Mouse (Mus musculus) liver, embryonic 13.5 days (tissue): ENCODE measurements around the gene Bpifc. TPM values are rescaled to one million over a fixed set of nuclear protein-coding genes. Genes with fewer than 3 reads are reported as not detected.

Source experiments
- polyA plus RNA-seq: library from polyadenylated mRNA; unstranded; fragments of >200 nt; fragmentation: Nextera tagmentation; extraction: Ambion mirVana; gene quantifications from 2 replicates; pipeline ENCODE4 v1.2.1, GENCODE M21; 2015

Bpifc gene
- polyA plus RNA-seq, 1 experiment from 2014 or later, result not detected

Other genes with a start within 250 kb of the Bpifc start
- gene Pwp1, start 182.4 kb downstream of the Bpifc start, polyA plus RNA-seq, result 47.3 and 52.4 TPM in 2 replicates
- 5.4 and 6.3 TPM in 2 replicates for gene Prdm4, start 94.8 kb downstream of the Bpifc start, polyA plus RNA-seq
- not detected in 2 replicates for gene Ascl4, start 84.2 kb downstream of the Bpifc start, polyA plus RNA-seq
- 102 and 112 TPM in 2 replicates for gene Rtcb, start 54.1 kb downstream of the Bpifc start, polyA plus RNA-seq
- gene Fbxo7, start 10.1 kb upstream of the Bpifc start, polyA plus RNA-seq, result 69.0 and 74.3 TPM in 2 replicates